Mouse (Mus musculus): ENCODE data around the gene Ublcp1. TPM values are rescaled to one million over a fixed set of nuclear protein-coding genes. Genes with fewer than 3 reads are reported as not detected.

The Ublcp1 gene
- total RNA-seq (2014; fragmentation: Nextera tagmentation) (51.7 and 58.8 TPM in 2 replicates), total RNA-seq (2017) (122 and 125 TPM in 2 replicates)

DNA sequence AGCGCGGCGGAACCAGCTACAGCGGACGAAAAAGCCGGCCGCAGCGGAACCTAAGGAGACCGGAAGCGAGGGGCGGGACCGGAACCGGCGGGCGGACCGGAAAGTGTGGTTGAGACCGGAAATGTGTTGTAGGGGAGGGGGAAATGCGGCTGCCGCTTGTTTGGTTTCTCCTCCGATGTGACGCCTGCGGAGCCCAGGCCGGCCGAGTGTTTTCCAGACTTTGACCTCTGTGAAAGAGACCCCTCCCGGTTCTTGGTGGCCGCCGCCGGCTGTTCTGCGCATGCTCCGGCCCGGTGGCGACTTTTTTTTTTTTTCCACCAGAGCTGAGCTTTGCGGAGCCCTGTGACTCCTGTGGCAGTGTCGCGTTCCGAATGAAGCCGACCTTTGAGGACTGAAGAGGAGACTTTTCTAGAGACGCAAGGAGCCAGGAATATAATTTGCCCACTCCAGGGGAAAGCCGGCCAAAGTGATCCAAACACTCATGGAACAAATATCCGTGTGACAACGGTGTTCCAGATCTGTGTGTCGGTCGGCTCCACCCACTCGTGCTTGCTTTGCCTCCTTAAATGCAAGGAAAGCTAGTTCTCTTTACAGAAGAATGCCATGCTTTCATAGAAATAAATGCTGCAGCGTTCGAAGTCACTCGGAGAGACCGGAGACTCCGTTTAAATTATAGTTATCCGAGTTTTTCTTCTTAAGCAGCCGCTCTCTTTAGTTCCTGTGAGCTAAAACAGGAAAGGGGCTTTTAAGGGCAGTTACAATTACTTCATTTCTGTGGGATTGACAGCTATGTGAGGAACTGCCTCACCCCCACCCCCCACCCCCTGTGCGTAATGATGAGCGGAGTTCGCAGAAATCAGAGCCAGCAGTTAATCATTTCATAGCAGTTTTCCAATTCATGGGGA is at the start of gene Ublcp1:
Ublcp1 (minus strand) TSS at position 67 of the 905 bp plus-strand sequence.
- peak; percentile 78 for ATAC-seq (replicated peaks; ENCODE audit: low FRiP score, low TSS enrichment, poor library complexity, severe bottlenecking)

- ATAC-seq (replicated peaks; ENCODE audit: low FRiP score, low TSS enrichment, poor library complexity, severe bottlenecking), result peak; percentile 7
Observed at GRCm38 (mm10) chr11:44519096-44519949, 49.0 kb upstream of the Ublcp1 start.

DNA sequence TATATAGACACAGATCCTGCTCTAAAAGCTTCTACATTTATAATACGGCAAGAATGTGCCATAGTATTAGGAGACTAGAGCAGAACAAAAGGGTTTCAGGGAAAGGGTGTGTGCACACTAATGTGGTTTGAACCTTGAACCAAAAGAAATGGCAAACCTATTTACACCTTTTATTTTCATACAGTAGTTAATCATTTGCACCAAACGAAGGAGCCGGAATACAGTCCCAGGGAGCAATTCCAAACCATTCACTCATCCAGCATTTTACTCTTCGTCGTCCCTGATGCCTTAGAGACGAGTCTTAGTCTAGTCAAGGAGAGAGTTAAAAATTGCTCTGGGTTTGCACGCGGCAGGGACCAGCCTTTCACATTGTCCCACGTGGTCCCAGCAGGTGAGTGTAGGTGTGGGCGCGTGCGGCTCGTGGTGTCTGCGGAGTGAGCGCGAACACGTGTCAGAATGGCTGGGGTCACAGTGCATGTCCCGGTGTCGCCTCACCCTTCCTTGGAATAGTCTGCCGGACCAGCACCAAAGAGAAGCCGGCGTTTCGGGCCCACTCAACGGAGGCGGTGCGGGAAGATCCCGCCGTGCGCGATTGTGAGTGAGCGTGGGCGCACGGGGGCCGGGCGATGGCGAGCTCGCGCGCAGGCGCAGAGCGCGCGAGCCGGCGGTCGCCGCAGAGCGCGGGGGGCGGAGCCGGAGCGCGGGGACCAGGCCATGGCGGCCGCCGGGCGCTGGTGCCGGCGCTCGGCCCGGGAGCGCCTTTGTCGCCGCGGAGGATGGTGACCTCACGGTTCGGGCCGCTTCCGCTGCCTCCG is 48.2 kb upstream of the Ublcp1 start, which contains the start of gene Rnf145:
Rnf145 (plus strand) TSS at position 684 of the 815 bp plus-strand sequence.
- peak; percentile 38 for ATAC-seq (replicated peaks; ENCODE audit: low FRiP score, low TSS enrichment, poor library complexity, severe bottlenecking)

DNA sequence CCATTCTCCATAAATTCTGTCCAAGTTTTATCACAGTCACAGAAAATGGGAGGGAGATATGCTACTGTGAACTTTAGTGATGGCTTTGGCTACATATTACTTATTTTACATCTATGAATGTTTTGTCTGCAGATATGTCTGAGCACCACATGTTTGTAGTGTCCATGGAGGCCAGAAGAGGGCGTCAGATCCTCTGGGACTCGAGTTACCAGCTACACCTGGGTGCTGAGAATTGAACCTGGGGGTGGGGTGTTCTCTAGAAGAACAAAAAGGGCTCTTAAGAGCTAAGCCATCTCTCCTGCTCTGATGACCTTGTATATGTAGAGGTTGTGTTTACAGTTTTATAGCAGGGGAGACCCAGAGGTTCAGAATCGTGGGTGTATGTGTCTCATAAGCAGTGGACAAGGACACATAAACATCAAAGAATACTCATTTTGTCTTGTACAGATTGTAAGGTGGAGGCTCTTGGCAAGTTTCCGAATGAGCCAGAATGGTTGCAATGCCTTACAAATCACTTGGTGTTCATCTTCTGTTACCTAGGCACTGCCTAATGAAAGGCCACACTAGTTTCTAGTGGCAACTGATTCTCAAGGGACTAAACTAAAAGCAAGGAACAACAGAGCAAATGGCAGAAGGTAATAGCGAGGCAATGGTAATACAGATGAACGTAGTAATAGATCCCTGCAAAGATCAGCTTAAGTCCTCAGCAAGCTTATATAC is 47.4 kb upstream of the Ublcp1 start:
- no peak for ATAC-seq (replicated peaks; ENCODE audit: low FRiP score, low TSS enrichment, poor library complexity, severe bottlenecking)

- no peak for ATAC-seq (replicated peaks; ENCODE audit: low FRiP score, low TSS enrichment, poor library complexity, severe bottlenecking)
Observed at GRCm38 (mm10) chr11:44516362-44516761, 46.1 kb upstream of the Ublcp1 start.

- no peak for ATAC-seq (replicated peaks; ENCODE audit: low FRiP score, low TSS enrichment, poor library complexity, severe bottlenecking)
Observed at GRCm38 (mm10) chr11:44514666-44515065, 44.4 kb upstream of the Ublcp1 start.

GRCm38 (mm10) chr11:44513026-44513422 is 42.7 kb upstream of the Ublcp1 start:
- ATAC-seq (replicated peaks; ENCODE audit: low FRiP score, low TSS enrichment, poor library complexity, severe bottlenecking), result 0 out of 2 replicates have a peak, but pooled peaks have one; percentile 12

DNA sequence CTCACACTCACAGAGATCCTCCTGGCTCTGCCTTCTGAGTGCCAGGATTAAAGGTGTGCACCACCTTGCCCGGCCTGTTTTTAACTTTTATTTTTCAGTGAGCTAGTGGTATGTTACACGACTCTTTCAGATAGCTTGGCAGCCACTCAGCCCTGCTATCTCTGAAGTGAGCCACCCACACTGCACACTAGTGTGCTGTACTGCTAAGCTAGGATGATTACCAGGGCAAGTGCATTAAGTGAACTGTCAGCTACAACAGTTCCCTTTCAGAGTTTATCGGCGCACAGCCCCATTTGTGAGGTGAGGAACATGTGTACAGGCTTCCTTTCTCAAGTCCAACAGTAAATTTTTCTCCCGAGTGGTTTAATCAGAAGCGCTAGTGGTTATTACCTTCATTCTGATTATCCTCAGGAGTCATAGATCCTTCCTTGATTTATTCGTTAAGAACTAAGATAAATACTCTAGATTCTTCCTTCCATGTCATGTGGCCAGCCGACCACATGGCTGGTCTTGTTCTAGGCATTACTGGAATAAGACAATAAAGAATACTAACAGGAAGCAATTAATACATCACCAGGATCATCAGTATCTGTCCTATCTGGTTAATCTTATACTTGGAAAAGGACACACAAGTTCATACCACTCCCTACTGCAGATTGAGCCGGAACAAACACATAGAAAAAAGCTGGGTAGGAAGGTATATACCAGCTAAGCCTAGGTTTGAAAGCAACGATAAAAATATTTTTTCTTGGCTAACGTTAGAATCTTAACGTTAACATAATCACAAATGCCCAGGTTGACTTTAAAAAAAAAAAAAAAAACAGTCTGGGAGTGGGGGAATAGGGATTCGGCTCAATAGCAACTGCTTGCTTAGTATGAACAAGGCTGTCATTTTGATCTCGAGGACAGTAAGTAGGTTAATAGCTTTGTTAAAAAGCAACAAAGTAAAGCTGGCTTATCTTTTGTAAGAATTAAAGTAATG is 42.0 kb upstream of the Ublcp1 start:
- ATAC-seq (replicated peaks; ENCODE audit: low FRiP score, low TSS enrichment, poor library complexity, severe bottlenecking), result peak; percentile 90

GRCm38 (mm10) chr11:44510371-44510770 is 40.1 kb upstream of the Ublcp1 start:
- ATAC-seq (replicated peaks; ENCODE audit: low FRiP score, low TSS enrichment, poor library complexity, severe bottlenecking), result no peak

GRCm38 (mm10) chr11:44509906-44510305 is 39.6 kb upstream of the Ublcp1 start:
- ATAC-seq (replicated peaks; ENCODE audit: low FRiP score, low TSS enrichment, poor library complexity, severe bottlenecking), result no peak

GRCm38 (mm10) chr11:44508876-44509275 is 38.6 kb upstream of the Ublcp1 start:
- ATAC-seq (replicated peaks; ENCODE audit: low FRiP score, low TSS enrichment, poor library complexity, severe bottlenecking), result peak; percentile 75

- no peak for ATAC-seq (replicated peaks; ENCODE audit: low FRiP score, low TSS enrichment, poor library complexity, severe bottlenecking)
Observed at GRCm38 (mm10) chr11:44504761-44505160, 34.5 kb upstream of the Ublcp1 start.

GRCm38 (mm10) chr11:44504146-44504545 is 33.8 kb upstream of the Ublcp1 start:
- no peak for ATAC-seq (replicated peaks; ENCODE audit: low FRiP score, low TSS enrichment, poor library complexity, severe bottlenecking)

- no peak for ATAC-seq (replicated peaks; ENCODE audit: low FRiP score, low TSS enrichment, poor library complexity, severe bottlenecking)
Observed at GRCm38 (mm10) chr11:44502931-44503330, 32.6 kb upstream of the Ublcp1 start.

GRCm38 (mm10) chr11:44501477-44501876 is 31.2 kb upstream of the Ublcp1 start:
- ATAC-seq (replicated peaks; ENCODE audit: low FRiP score, low TSS enrichment, poor library complexity, severe bottlenecking), result no peak

GRCm38 (mm10) chr11:44500966-44501365 is 30.7 kb upstream of the Ublcp1 start:
- no peak for ATAC-seq (replicated peaks; ENCODE audit: low FRiP score, low TSS enrichment, poor library complexity, severe bottlenecking)

DNA sequence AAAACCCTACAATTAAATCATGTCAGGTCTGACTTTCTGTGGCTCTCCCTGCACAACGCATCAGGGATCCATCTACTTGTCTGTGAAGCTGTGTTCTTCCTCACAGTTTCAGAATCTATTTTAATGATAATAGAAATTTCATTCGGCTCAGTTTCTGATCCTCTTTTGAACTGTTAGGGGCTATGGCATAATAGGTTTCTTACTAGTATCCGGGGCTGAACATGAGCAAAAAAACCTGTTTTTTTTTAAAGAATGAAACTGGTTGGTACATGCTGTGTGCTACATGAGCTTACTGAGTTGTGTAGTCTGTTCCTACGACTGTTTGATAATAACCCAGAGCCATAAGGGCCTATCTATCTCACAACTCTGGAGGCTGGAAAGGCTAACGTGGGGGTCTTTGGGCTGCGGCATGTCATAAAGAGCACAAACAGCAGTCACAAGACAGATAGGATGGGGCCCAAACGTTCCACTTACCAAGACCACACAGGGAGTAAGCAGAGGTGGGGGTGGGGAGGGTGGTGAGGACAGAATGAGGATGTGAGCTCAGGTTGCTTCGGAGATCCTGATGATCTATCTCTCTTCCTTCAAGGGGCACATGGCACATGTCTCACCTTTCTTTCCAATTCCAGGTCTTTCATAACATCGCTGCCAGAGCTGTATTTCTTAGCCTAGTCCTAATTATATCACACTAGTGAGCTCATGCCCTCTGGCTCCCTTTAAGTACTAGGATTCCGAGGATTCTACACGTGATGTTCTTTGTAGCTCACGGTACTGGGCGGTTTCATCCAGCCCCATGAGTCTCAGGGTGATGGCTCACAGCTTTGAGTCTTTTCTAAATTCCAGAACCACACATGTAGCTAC is 28.3 kb upstream of the Ublcp1 start:
- no peak for ATAC-seq (replicated peaks; ENCODE audit: low FRiP score, low TSS enrichment, poor library complexity, severe bottlenecking)

Data from megakaryocyte-erythroid progenitor cell, adult 5-6 weeks (primary cell).